Comparison of ENCODE assay signal across 20 mouse cellular contexts in genomic region chr10:52471520-52471919, GRCm38 (mm10). TPM values are rescaled to one million over a fixed set of nuclear protein-coding genes. Genes with fewer than 3 reads are reported as not detected.
A peak's percentile ranks its signal among the peaks of the same experiment; 100 is the strongest.
DNase-seq lines count a peak whose midpoint lies in the region; ATAC-seq and TF ChIP-seq lines count a peak whose summit lies in the region.
"Had no signal": no experiment of that assay in that cellular context is flagged by ENCODE, and none has a peak within 500 bp of the region (broad histone marks: within the 10 kb centered on the region; RNA-seq: fewer than 3 reads in every experiment).

No protein-coding gene starts in this region.

- ATAC-seq in forebrain, postnatal 0 days = peak; percentile 69
- ATAC-seq in midbrain, embryonic 14.5 days (ENCODE audit: low FRiP score, low TSS enrichment) = no peak
- no peak for ATAC-seq in midbrain, embryonic 16.5 days
- no peak for ATAC-seq in liver, embryonic 12.5 days
- ATAC-seq: hindbrain, postnatal 0 days had no signal

- no peaks in the 10 kb centered on the region for H3K36me3 ChIP-seq in forebrain, postnatal 0 days (ENCODE audit: insufficient read depth)
- no peaks in the 10 kb centered on the region for H3K36me3 ChIP-seq in forebrain, embryonic 10.5 days (replicated peaks)
- no peaks in the 10 kb centered on the region for H3K36me3 ChIP-seq in midbrain, embryonic 14.5 days (ENCODE audit: control insufficient read depth, insufficient read depth, low read length)
- no peaks in the 10 kb centered on the region for H3K36me3 ChIP-seq in midbrain, embryonic 16.5 days (ENCODE audit: control insufficient read depth, insufficient read depth, low read length)
- no peaks in the 10 kb centered on the region for H3K36me3 ChIP-seq in liver, embryonic 12.5 days
- H3K36me3 ChIP-seq: embryonic facial prominence, embryonic 13.5 days; heart, embryonic 15.5 days; hindbrain, embryonic 13.5 days had no signal

- peak; percentile 27 for DNase-seq in forebrain, postnatal 0 days
- no peak for DNase-seq in forebrain, embryonic 10.5 days (ENCODE audit: extremely low spot score, low spot score)
- peak; percentile 20 for DNase-seq in midbrain, embryonic 14.5 days
- DNase-seq in brain, embryonic 14.5 days (ENCODE audit: low read depth) = peak; percentile 29
- DNase-seq in telencephalon, adult 2 months (ENCODE audit: low read depth, low spot score) = peak; percentile 8
- DNase-seq: adrenal gland, adult 2 months; adrenal gland, postnatal 36 days; cerebellum, adult 18-20 months; cerebellum, adult 9-11 months; cerebellum, postnatal 36 days; gastrocnemius, postnatal 14 days; heart, adult 2 months; heart, postnatal 14 days had no signal

- no peak for TF ChIP-seq POLR2A in brain, embryonic 14.5 days (IDR thresholded peaks at IDR 0.05; ENCODE audit: borderline replicate concordance, extremely low read depth, insufficient read depth, insufficient read length, poor library complexity, severe bottlenecking)

- no peaks in the 10 kb centered on the region for H3K9me3 ChIP-seq in forebrain, postnatal 0 days (ENCODE audit: low read length)
- H3K9me3 ChIP-seq in forebrain, embryonic 10.5 days = no peaks in the 10 kb centered on the region
- no peaks in the 10 kb centered on the region for H3K9me3 ChIP-seq in midbrain, embryonic 14.5 days (ENCODE audit: control insufficient read depth, low read length)
- no peaks in the 10 kb centered on the region for H3K9me3 ChIP-seq in midbrain, embryonic 16.5 days (replicated peaks; ENCODE audit: control insufficient read depth, low read length, poor library complexity, severe bottlenecking)
- H3K9me3 ChIP-seq in liver, embryonic 12.5 days (replicated peaks) = no peaks in the 10 kb centered on the region
- H3K9me3 ChIP-seq: embryonic facial prominence, embryonic 13.5 days; heart, embryonic 15.5 days had no signal

- H3K4me3 ChIP-seq in forebrain, postnatal 0 days (ENCODE audit: low read depth, low read length) = no peak overlapping the region
- no peak overlapping the region for H3K4me3 ChIP-seq in forebrain, embryonic 10.5 days
- no peak overlapping the region for H3K4me3 ChIP-seq in midbrain, embryonic 14.5 days (replicated peaks; ENCODE audit: low read depth, low read length)
- no peak overlapping the region for H3K4me3 ChIP-seq in midbrain, embryonic 16.5 days (ENCODE audit: low read depth, low read length)
- H3K4me3 ChIP-seq in liver, embryonic 12.5 days = no peak overlapping the region
- H3K4me3 ChIP-seq: embryonic facial prominence, embryonic 13.5 days; heart, adult 2 months; heart, embryonic 15.5 days; hindbrain, embryonic 13.5 days had no signal

- H3K27me3 ChIP-seq in forebrain, postnatal 0 days (ENCODE audit: insufficient read depth, low read length) = no peaks in the 10 kb centered on the region
- no peaks in the 10 kb centered on the region for H3K27me3 ChIP-seq in forebrain, embryonic 10.5 days (ENCODE audit: poor library complexity, severe bottlenecking)
- H3K27me3 ChIP-seq in midbrain, embryonic 14.5 days (ENCODE audit: control insufficient read depth, insufficient read depth, low read length) = no peaks in the 10 kb centered on the region
- no peaks in the 10 kb centered on the region for H3K27me3 ChIP-seq in midbrain, embryonic 16.5 days (ENCODE audit: control insufficient read depth, insufficient read depth, low read depth, low read length)
- H3K27me3 ChIP-seq in liver, embryonic 12.5 days (replicated peaks) = no peaks in the 10 kb centered on the region
- H3K27me3 ChIP-seq: embryonic facial prominence, embryonic 13.5 days; heart, embryonic 15.5 days; hindbrain, embryonic 13.5 days had no signal

- no peak overlapping the region for H3K27ac ChIP-seq in forebrain, postnatal 0 days (ENCODE audit: low read depth, low read length)
- H3K27ac ChIP-seq in forebrain, embryonic 10.5 days = no peak overlapping the region
- no peak overlapping the region for H3K27ac ChIP-seq in midbrain, embryonic 14.5 days (replicated peaks; ENCODE audit: low read depth, low read length)
- H3K27ac ChIP-seq in midbrain, embryonic 16.5 days (ENCODE audit: low read length) = no peak overlapping the region
- H3K27ac ChIP-seq in liver, embryonic 12.5 days = no peak overlapping the region
- H3K27ac ChIP-seq: embryonic facial prominence, embryonic 13.5 days; heart, adult 2 months; heart, embryonic 15.5 days; hindbrain, embryonic 13.5 days; hindbrain, postnatal 0 days had no signal

- 72% methylated on average over 4 of the region's 4 CpGs for WGBS in forebrain, postnatal 0 days
- WGBS in forebrain, embryonic 10.5 days = 92% methylated on average over 4 of the region's 4 CpGs
- WGBS in midbrain, embryonic 14.5 days = 84% methylated on average over 4 of the region's 4 CpGs
- 72% methylated on average over 4 of the region's 4 CpGs for WGBS in midbrain, embryonic 16.5 days
- 55% methylated on average over 4 of the region's 4 CpGs for WGBS in liver, embryonic 12.5 days (ENCODE audit: insufficient replicate concordance)

- H3K4me1 ChIP-seq in forebrain, postnatal 0 days (ENCODE audit: insufficient read depth) = no peaks in the 10 kb centered on the region
- no peaks in the 10 kb centered on the region for H3K4me1 ChIP-seq in forebrain, embryonic 10.5 days
- no peaks in the 10 kb centered on the region for H3K4me1 ChIP-seq in midbrain, embryonic 14.5 days (ENCODE audit: control insufficient read depth, insufficient read depth, low read length)
- no peaks in the 10 kb centered on the region for H3K4me1 ChIP-seq in midbrain, embryonic 16.5 days (ENCODE audit: control insufficient read depth, insufficient read depth, low read length)
- H3K4me1 ChIP-seq in liver, embryonic 12.5 days = no peaks in the 10 kb centered on the region
- H3K4me1 ChIP-seq: heart, embryonic 15.5 days; hindbrain, embryonic 13.5 days had no signal

- H3K4me2 ChIP-seq in forebrain, postnatal 0 days (ENCODE audit: low read depth) = no peak overlapping the region
- H3K4me2 ChIP-seq in midbrain, embryonic 14.5 days (ENCODE audit: low read length) = no peak overlapping the region
- no peak overlapping the region for H3K4me2 ChIP-seq in midbrain, embryonic 16.5 days (ENCODE audit: low read length)
- no peak overlapping the region for H3K4me2 ChIP-seq in liver, embryonic 12.5 days
- H3K4me2 ChIP-seq: embryonic facial prominence, embryonic 13.5 days; heart, embryonic 11.5 days; heart, embryonic 15.5 days; hindbrain, embryonic 13.5 days had no signal

- no peak overlapping the region for H3K9ac ChIP-seq in forebrain, postnatal 0 days
- no peak overlapping the region for H3K9ac ChIP-seq in midbrain, embryonic 14.5 days (replicated peaks; ENCODE audit: low read length)
- H3K9ac ChIP-seq in midbrain, embryonic 16.5 days (ENCODE audit: low read depth, low read length) = no peak overlapping the region
- H3K9ac ChIP-seq in liver, embryonic 12.5 days = no peak overlapping the region
- H3K9ac ChIP-seq: embryonic facial prominence, embryonic 13.5 days; heart, embryonic 15.5 days; hindbrain, embryonic 13.5 days had no signal

- no peak for TF ChIP-seq CTCF in forebrain, postnatal 0 days (IDR thresholded peaks at IDR 0.05; ENCODE audit: low read depth)
- no peak for TF ChIP-seq CTCF in brain, embryonic 14.5 days (IDR thresholded peaks at IDR 0.05; ENCODE audit: borderline replicate concordance, extremely low read depth, insufficient read depth, insufficient read length)

RNA-seq across cellular contexts. Expression of gene Nus1, which starts 54.2 kb away (rescaled TPM):
- total RNA-seq in forebrain, postnatal 0 days (2014; rRNA removed) = 21.2 and 31.8 TPM in 2 replicates
- polyA plus RNA-seq in forebrain, postnatal 0 days (2015; fragmentation: Nextera tagmentation; extraction: Ambion mirVana) = 11.5 and 19.1 TPM in 2 replicates
- 12.1 and 12.5 TPM in 2 replicates for polyA plus RNA-seq in forebrain, embryonic 10.5 days (2016; fragmentation: Nextera tagmentation; extraction: Ambion mirVana)
- 23.0 and 23.5 TPM in 2 replicates for polyA plus RNA-seq in midbrain, embryonic 14.5 days (2014; fragmentation: Nextera tagmentation; extraction: Ambion mirVana)
- 23.5 and 24.7 TPM in 2 replicates for polyA plus RNA-seq in midbrain, embryonic 16.5 days (2015; fragmentation: Nextera tagmentation; extraction: Ambion mirVana)
- 21.1 and 27.7 TPM in 2 replicates for polyA plus RNA-seq in brain, embryonic 14.5 days (2012; rRNA removed)
- 10.5 and 12.0 TPM in 2 replicates for polyA plus RNA-seq in liver, embryonic 12.5 days (2016; fragmentation: Nextera tagmentation; extraction: Ambion mirVana)
